Mouse (Mus musculus) olfactory bulb, adult 2 months (tissue): ENCODE measurements around the gene Hoxb6.

Source experiments
- CTCF ChIP-seq: fragments of 200-500 bp; IDR thresholded peaks from 2 replicates; pipeline ENCODE4 v1.5.1; 2012; ENCODE audit warnings: low read depth, mild to moderate bottlenecking, low read length, moderate library complexity; ENCODE audit not compliant: insufficient read depth
- POLR2A ChIP-seq: fragments of 200-500 bp; IDR thresholded peaks from 2 replicates; pipeline ENCODE4 v1.6.1; 2012; ENCODE audit warnings: mild to moderate bottlenecking, low read depth, low read length, moderate library complexity; ENCODE audit not compliant: insufficient read depth

DNA sequence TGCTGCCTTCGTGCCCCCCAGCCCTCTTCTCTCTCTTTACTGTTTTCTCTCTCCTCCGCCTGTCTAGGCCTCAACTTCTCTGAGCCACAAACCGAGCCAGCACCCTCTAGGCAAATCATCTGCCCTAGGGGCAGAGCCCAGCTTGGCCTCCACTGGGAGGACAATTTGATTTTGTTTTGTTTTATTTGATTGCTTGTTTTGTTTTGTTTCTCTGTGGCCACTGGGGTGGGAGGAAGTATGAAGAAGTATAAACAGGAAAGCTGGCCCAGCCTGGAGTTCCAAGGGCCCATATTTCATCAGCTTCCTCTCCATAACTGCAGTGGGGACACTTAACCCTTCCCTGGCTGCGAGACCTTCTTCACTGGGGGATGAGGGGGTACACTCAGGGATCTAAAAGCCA is 17.0 kb downstream of the Hoxb6 start:
- no peak for TF ChIP-seq CTCF
- no peak for TF ChIP-seq POLR2A
